Mouse (Mus musculus) liver, adult 2 months (tissue): ENCODE results near the gene Prdx5. TPM values are rescaled to one million over a fixed set of nuclear protein-coding genes. Genes with fewer than 3 reads are reported as not detected.

Experiments used
- DNase-seq: peaks from one replicate; pipeline ENCODE4 v3.0.0-alpha.2; 2011; ENCODE audit warnings: low read depth, low spot score; ENCODE audit errors: extremely low read depth
- H3K27ac ChIP-seq: fragments of 200-500 bp; replicated peaks from 2 replicates; pipeline ENCODE4 v1.5.1; 2012; ENCODE audit warnings: low read depth, mild to moderate bottlenecking, control low read depth, inconsistent platforms, low read length; ENCODE audit not compliant: insufficient read depth
- H3K27me3 ChIP-seq: fragments of 200-500 bp; 2 replicates; pipeline ENCODE4 v1.6.1; 2012; ENCODE audit warnings: mild to moderate bottlenecking, moderate library complexity, low read length, inconsistent platforms; ENCODE audit not compliant: control insufficient read depth, insufficient read depth
- H3K36me3 ChIP-seq: fragments of 200-500 bp; 2 replicates; pipeline ENCODE4 v1.6.1; 2012; ENCODE audit warnings: low read length, inconsistent platforms; ENCODE audit not compliant: control insufficient read depth, insufficient read depth
- H3K4me1 ChIP-seq: fragments of 200-500 bp; 2 replicates; pipeline ENCODE4 v1.6.1; 2011; ENCODE audit warnings: low read length; ENCODE audit not compliant: control insufficient read depth, insufficient read depth
- H3K4me3 ChIP-seq: fragments of 200-500 bp; 2 replicates; pipeline ENCODE4 v1.5.1; 2011; ENCODE audit warnings: low read depth, mild to moderate bottlenecking, control low read depth, low read length, moderate library complexity; ENCODE audit not compliant: insufficient read depth
- H3K79me2 ChIP-seq: fragments of 200-500 bp; 2 replicates; pipeline ENCODE4 v1.6.1; 2012; ENCODE audit warnings: inconsistent platforms, mild to moderate bottlenecking, low read length, moderate library complexity; ENCODE audit not compliant: control insufficient read depth, insufficient read depth
- H3K9ac ChIP-seq: fragments of 200-500 bp; 2 replicates; pipeline ENCODE4 v1.6.1; 2012; ENCODE audit warnings: low read depth, mild to moderate bottlenecking, control low read depth, inconsistent platforms, low read length
- CTCF ChIP-seq: fragments of 200-500 bp; IDR thresholded peaks from 2 replicates; pipeline ENCODE4 v1.5.1; 2011; ENCODE audit warnings: low read depth, low read length, control low read depth
- POLR2A ChIP-seq: fragments of 200-500 bp; IDR thresholded peaks from 2 replicates; pipeline ENCODE4 v1.6.1; 2011; ENCODE audit warnings: low read length, control low read depth; ENCODE audit not compliant: insufficient read depth; ENCODE audit errors: extremely low read depth
- WGBS: fragments of 180-500 bp; shearing (Covaris S2); methylation state at CpG from one replicate; pipeline ENCODE4 v1.1.7; 2018; 5-methylcytosine and 5-hydroxymethylcytosine counted together
- polyA plus RNA-seq: library from polyadenylated mRNA; depleted of rRNA; stranded (reverse); fragments of >200 nt; gene quantifications from 2 replicates; pipeline ENCODE4 v1.2.3, GENCODE M21; 2012
- total RNA-seq: library from RNA; depleted of rRNA; stranded (reverse); fragments of >200 nt; gene quantifications from 2 replicates; pipeline ENCODE4 v1.2.3, GENCODE M21; 2014

Prdx5 gene
- total and polyA plus RNA-seq, 2 experiments: 364 to 615 TPM

GRCm38 (mm10) chr19:6915276-6915675 is 5.4 kb upstream of the Prdx5 start:
- no peak for DNase-seq
- WGBS: 86% methylated on average over 4 of the region's 4 CpGs
- TF ChIP-seq POLR2A (no peak), CTCF (no peak)
- no peak overlapping the region for H3K27ac ChIP-seq
- peaks cover 14% of the 10 kb centered on the region; the same call in 1 of the 2 replicates for H3K79me2 ChIP-seq
- H3K4me3 ChIP-seq: no peak overlapping the region
- H3K9ac ChIP-seq: no peak overlapping the region
- peaks cover 11% of the 10 kb centered on the region; the same call in 1 of the 2 replicates for H3K36me3 ChIP-seq
- peaks cover 28% of the 10 kb centered on the region for H3K4me1 ChIP-seq
- H3K27me3 ChIP-seq: no peaks in the 10 kb centered on the region

GRCm38 (mm10) chr19:6914540-6914939 is 4.6 kb upstream of the Prdx5 start:
- peaks cover 21% of the 10 kb centered on the region for H3K4me1 ChIP-seq
- H3K79me2 ChIP-seq: peaks cover 14% of the 10 kb centered on the region; the same call in 1 of the 2 replicates
- H3K4me3 ChIP-seq: no peak overlapping the region
- 95% methylated on average over 9 of the region's 9 CpGs for WGBS
- TF ChIP-seq POLR2A (no peak), CTCF (no peak)
- H3K27ac ChIP-seq: no peak overlapping the region
- H3K9ac ChIP-seq: no peak overlapping the region
- H3K36me3 ChIP-seq: peaks cover 11% of the 10 kb centered on the region; the same call in 1 of the 2 replicates
- H3K27me3 ChIP-seq: no peaks in the 10 kb centered on the region
- no peak for DNase-seq

DNA sequence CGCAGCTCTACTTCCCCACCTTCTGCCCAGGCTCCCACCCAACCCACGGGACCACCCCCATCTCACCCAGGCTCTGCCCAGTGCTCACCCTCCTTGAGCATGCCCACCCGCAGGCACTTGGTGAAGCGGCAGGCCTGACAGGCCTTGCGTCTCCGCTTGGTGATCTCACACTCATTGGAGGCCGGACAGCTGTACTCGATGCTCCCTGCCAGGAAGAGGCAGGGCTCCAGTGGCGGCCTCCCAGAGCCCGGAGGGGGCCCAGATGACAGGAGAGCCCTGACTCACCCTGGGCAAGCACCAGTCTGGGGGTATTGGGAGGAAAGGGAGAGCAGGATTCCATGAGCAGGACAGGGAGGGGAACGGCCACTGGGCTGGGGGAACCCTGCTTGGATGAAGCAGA is 4.1 kb upstream of the Prdx5 start:
- H3K9ac ChIP-seq: no peak overlapping the region
- no peak overlapping the region for H3K4me3 ChIP-seq
- TF ChIP-seq POLR2A (no peak), CTCF (no peak)
- H3K4me1 ChIP-seq: peaks cover 16% of the 10 kb centered on the region
- H3K27me3 ChIP-seq: no peaks in the 10 kb centered on the region
- DNase-seq: no peak
- H3K27ac ChIP-seq: no peak overlapping the region
- peaks cover 9% of the 10 kb centered on the region; the same call in 1 of the 2 replicates for H3K36me3 ChIP-seq
- H3K79me2 ChIP-seq: peaks cover 14% of the 10 kb centered on the region; the same call in 1 of the 2 replicates
- 97% methylated on average over 11 of the region's 11 CpGs for whole genome bisulfite sequencing

DNA sequence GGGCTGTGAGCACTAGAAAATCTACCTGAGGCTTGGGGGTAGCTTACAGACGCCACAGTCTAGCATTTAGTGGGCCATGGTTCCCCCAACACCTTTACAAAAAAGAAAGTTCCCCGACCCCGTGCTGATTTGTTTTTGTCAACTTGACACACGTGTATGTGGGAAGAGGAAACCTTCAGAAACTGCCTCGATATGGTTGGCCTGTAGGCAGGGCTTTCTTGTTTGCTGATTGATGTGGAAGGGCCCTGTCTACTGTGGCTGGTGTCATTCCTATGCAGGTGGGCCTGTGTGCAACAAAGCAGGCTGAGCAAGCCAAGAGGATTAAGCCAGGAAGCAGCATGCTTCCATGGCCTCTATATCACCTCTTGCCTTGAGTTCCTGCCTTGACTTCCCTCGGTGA is 3.1 kb upstream of the Prdx5 start:
- peaks cover 9% of the 10 kb centered on the region; the same call in 1 of the 2 replicates for H3K36me3 ChIP-seq

GRCm38 (mm10) chr19:6912205-6912970 is 2.5 kb upstream of the Prdx5 start:
- Histone ChIP-seq H3K9ac (no peak overlapping the region), H3K27ac (no peak overlapping the region), H3K4me3 (no peak overlapping the region), H3K36me3 (peaks cover 9% of the 10 kb centered on the region; the same call in 1 of the 2 replicates), H3K4me1 (peaks cover 13% of the 10 kb centered on the region), H3K79me2 (peaks cover 14% of the 10 kb centered on the region; the same call in 1 of the 2 replicates), H3K27me3 (no peaks in the 10 kb centered on the region)
- DNase-seq: no peak
- TF ChIP-seq POLR2A (no peak), CTCF (no peak)
- WGBS: 90% methylated on average over 15 of the region's 15 CpGs

More for the DNA sequence above, 3.1 kb upstream of the Prdx5 start:
- Histone ChIP-seq H3K27me3 (no peaks in the 10 kb centered on the region), H3K4me3 (no peak overlapping the region), H3K79me2 (peaks cover 14% of the 10 kb centered on the region; the same call in 1 of the 2 replicates), H3K4me1 (peaks cover 10% of the 10 kb centered on the region), H3K9ac (no peak overlapping the region), H3K27ac (no peak overlapping the region)
- TF ChIP-seq POLR2A: no peak
- no peak for TF ChIP-seq CTCF
- DNase-seq: no peak
- WGBS: 80% methylated on average over 6 of the region's 6 CpGs
